Comparison of ENCODE assay signal across 22 mouse cellular contexts in genomic region chr16:33655443-33655842, GRCm38 (mm10). TPM values are rescaled to one million over a fixed set of nuclear protein-coding genes. Genes with fewer than 3 reads are reported as not detected.
A peak's percentile ranks its signal among the peaks of the same experiment; 100 is the strongest.
DNase-seq lines count a peak whose midpoint lies in the region; ATAC-seq lines count a peak whose summit lies in the region.
"Had no signal": no experiment of that assay in that cellular context is flagged by ENCODE, and none has a peak within 500 bp of the region (broad histone marks: within the 10 kb centered on the region; RNA-seq: fewer than 3 reads in every experiment).

No protein-coding gene starts in this region.

- no peak overlapping the region for H3K4me3 ChIP-seq in midbrain, embryonic 14.5 days (replicated peaks; ENCODE audit: low read depth, low read length)
- H3K4me3 ChIP-seq: embryonic facial prominence, embryonic 10.5 days; forebrain, embryonic 13.5 days; heart, embryonic 12.5 days; hindbrain, embryonic 13.5 days had no signal

- ATAC-seq in midbrain, embryonic 14.5 days (ENCODE audit: low FRiP score, low TSS enrichment) = no peak
- ATAC-seq: activated CD4-positive, CD25-positive, alpha-beta regulatory T cell, adult 4 months; forebrain, embryonic 13.5 days; forebrain, postnatal 0 days; hindbrain, postnatal 0 days; Patski had no signal

- H3K4me1 ChIP-seq in midbrain, embryonic 14.5 days (ENCODE audit: control insufficient read depth, insufficient read depth, low read length) = no peaks in the 10 kb centered on the region
- H3K4me1 ChIP-seq: forebrain, embryonic 13.5 days; hindbrain, embryonic 13.5 days had no signal

- peak; percentile 35 to 67 for DNase-seq in frontal cortex, adult 2 months (ENCODE audit: extremely low spot score in 1 of 2, low spot score in 1 of 2)
- no peak for DNase-seq in frontal cortex, postnatal 25 days (ENCODE audit: low spot score in 2 of 2)
- peak; percentile 0 for DNase-seq in heart, postnatal 4 days
- no peak for DNase-seq in heart, postnatal 25 days (ENCODE audit: low spot score)
- DNase-seq in left cerebral cortex, postnatal 25 days (ENCODE audit: low spot score in 2 of 2) = peak; percentile 18 to 86
- no peak for DNase-seq in left cerebral cortex, postnatal 10 days (ENCODE audit: extremely low spot score in 1 of 2, low spot score in 2 of 2)
- DNase-seq in brain, adult 2 months (ENCODE audit: low read depth, low spot score) = peak; percentile 77
- DNase-seq in midbrain, embryonic 14.5 days = no peak
- DNase-seq: adrenal gland, postnatal 25 days; cerebellum, adult 2 months; cerebellum, postnatal 10 days; forebrain, postnatal 0 days; gastrocnemius, postnatal 36 days; heart, adult 18-20 months had no signal

- H3K9me3 ChIP-seq in midbrain, embryonic 14.5 days (ENCODE audit: control insufficient read depth, low read length) = peaks cover 6% of the 10 kb centered on the region
- H3K9me3 ChIP-seq: heart, embryonic 12.5 days had no signal

- H3K9ac ChIP-seq in midbrain, embryonic 14.5 days (replicated peaks; ENCODE audit: low read length) = no peak overlapping the region
- H3K9ac ChIP-seq: forebrain, embryonic 13.5 days; forebrain, postnatal 0 days; heart, embryonic 12.5 days; hindbrain, embryonic 13.5 days had no signal

- intact Hi-C loops in heart, postnatal 25 days (cut with DNase I) = no loop called here
- intact Hi-C loops in left cerebral cortex, postnatal 25 days (cut with DNase I) = no loop called here
- intact Hi-C loops in left cerebral cortex, postnatal 10 days (cut with DNase I) = no loop called here

- no peaks in the 10 kb centered on the region for H3K27me3 ChIP-seq in midbrain, embryonic 14.5 days (ENCODE audit: control insufficient read depth, insufficient read depth, low read length)
- H3K27me3 ChIP-seq: CH12.LX; forebrain, embryonic 13.5 days; heart, embryonic 12.5 days; hindbrain, embryonic 13.5 days; Patski had no signal

- 96% methylated on average over 3 of the region's 3 CpGs for WGBS in midbrain, embryonic 14.5 days

- no peak overlapping the region for H3K4me2 ChIP-seq in midbrain, embryonic 14.5 days (ENCODE audit: low read length)
- H3K4me2 ChIP-seq: forebrain, embryonic 13.5 days; heart, embryonic 12.5 days; hindbrain, embryonic 13.5 days had no signal

- no peaks in the 10 kb centered on the region for H3K36me3 ChIP-seq in midbrain, embryonic 14.5 days (ENCODE audit: control insufficient read depth, insufficient read depth, low read length)
- H3K36me3 ChIP-seq: embryonic facial prominence, embryonic 10.5 days; heart, embryonic 12.5 days; hindbrain, embryonic 13.5 days had no signal

- no peak overlapping the region for H3K27ac ChIP-seq in midbrain, embryonic 14.5 days (replicated peaks; ENCODE audit: low read depth, low read length)
- H3K27ac ChIP-seq: embryonic facial prominence, embryonic 10.5 days; forebrain, embryonic 13.5 days; hindbrain, embryonic 13.5 days; hindbrain, postnatal 0 days had no signal

RNA-seq across cellular contexts. Expression of gene Heg1, which starts 28.7 kb away (rescaled TPM):
- 16.0 and 16.1 TPM in 2 replicates for polyA plus RNA-seq in frontal cortex, adult 2 months (2012; rRNA removed)
- total RNA-seq in heart, postnatal 4 days (2021) = 100 to 1,000 TPM; 226 to 240 TPM
- total RNA-seq in heart, postnatal 25 days (2021) = 100 to 1,000 TPM; 155 to 170 TPM
- 10 to 100 TPM; 29.9 to 35.4 TPM for total RNA-seq in left cerebral cortex, postnatal 25 days (2021)
- 10 to 100 TPM; 27.5 to 28.1 TPM for total RNA-seq in left cerebral cortex, postnatal 10 days (2021)
- 8.9 and 15.9 TPM in 2 replicates for polyA plus RNA-seq in midbrain, embryonic 14.5 days (2014; fragmentation: Nextera tagmentation; extraction: Ambion mirVana)

Comparison
In these comparisons a context has a peak if more than half of its experiments do, and no peak if none do; other contexts are left out.
1. DNase-seq: peak in frontal cortex, adult 2 months (2 of 2), heart, postnatal 4 days (single experiment), left cerebral cortex, postnatal 25 days (2 of 2) and brain, adult 2 months (single experiment); none in frontal cortex, postnatal 25 days (0 of 2), heart, postnatal 25 days (single experiment), left cerebral cortex, postnatal 10 days (0 of 2) and midbrain, embryonic 14.5 days (single experiment).
2. RNA of gene Heg1, which starts 28.7 kb away (total RNA-seq): 226 to 240 TPM in heart, postnatal 4 days and 155 to 170 TPM in heart, postnatal 25 days; 29.9 to 35.4 TPM in left cerebral cortex, postnatal 25 days and 27.5 to 28.1 TPM in left cerebral cortex, postnatal 10 days; every median in the first group is over 4 times any median in the second.